Mouse (Mus musculus): Measurements from ENCODE around the gene Il1r1. TPM values are rescaled to one million over a fixed set of nuclear protein-coding genes. Genes with fewer than 3 reads are reported as not detected.
"Not testable (repeated sequence)": the region's sequence is repeated elsewhere in the genome, so short reads cannot be mapped to it uniquely, and the experiment has no call there.

Il1r1 gene
- polyA plus RNA-seq, 1 experiment from 2014 or later: 11.4 TPM

DNA sequence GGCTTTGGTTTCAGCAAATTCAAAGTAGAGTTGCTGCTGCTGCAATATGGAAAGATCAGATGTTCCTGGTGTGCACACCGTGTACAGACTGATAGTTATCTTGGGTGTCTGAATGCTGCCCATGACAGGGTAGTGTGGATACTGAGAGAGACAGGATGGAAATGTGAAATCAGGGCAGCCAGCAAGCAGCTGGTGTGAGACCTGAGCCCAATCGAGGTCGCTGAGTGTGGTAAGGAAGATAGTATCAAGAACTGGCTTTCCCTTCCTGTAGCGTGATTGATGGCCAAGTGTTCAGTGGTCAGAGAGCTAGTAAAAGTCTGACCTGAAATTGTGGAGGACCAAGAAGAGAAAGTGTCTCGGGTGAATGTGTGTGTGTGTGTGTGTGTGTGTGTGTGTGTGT, 59.1 kb downstream of the Il1r1 start:
- Histone ChIP-seq H3K27me3 (ENCODE audit: control insufficient read depth, insufficient read depth, low read length) (no peaks in the 10 kb centered on the region), H3K9ac (ENCODE audit: low read length) (no peak overlapping the region), H3K9me3 (replicated peaks; ENCODE audit: control insufficient read depth, low read length) (no peaks in the 10 kb centered on the region), H3K4me3 (replicated peaks; ENCODE audit: low read length) (no peak overlapping the region), H3K4me2 (ENCODE audit: low read depth, low read length) (no peak overlapping the region), H3K36me3 (ENCODE audit: control insufficient read depth, insufficient read depth, low read length) (no peaks in the 10 kb centered on the region), H3K4me1 (ENCODE audit: control insufficient read depth, insufficient read depth, low read length) (no peaks in the 10 kb centered on the region), H3K27ac (ENCODE audit: low read length) (no peak overlapping the region)
- WGBS: 60% methylated on average over 5 of the region's 5 CpGs
- no peak for ATAC-seq (ENCODE audit: insufficient read depth, low FRiP score)

DNA sequence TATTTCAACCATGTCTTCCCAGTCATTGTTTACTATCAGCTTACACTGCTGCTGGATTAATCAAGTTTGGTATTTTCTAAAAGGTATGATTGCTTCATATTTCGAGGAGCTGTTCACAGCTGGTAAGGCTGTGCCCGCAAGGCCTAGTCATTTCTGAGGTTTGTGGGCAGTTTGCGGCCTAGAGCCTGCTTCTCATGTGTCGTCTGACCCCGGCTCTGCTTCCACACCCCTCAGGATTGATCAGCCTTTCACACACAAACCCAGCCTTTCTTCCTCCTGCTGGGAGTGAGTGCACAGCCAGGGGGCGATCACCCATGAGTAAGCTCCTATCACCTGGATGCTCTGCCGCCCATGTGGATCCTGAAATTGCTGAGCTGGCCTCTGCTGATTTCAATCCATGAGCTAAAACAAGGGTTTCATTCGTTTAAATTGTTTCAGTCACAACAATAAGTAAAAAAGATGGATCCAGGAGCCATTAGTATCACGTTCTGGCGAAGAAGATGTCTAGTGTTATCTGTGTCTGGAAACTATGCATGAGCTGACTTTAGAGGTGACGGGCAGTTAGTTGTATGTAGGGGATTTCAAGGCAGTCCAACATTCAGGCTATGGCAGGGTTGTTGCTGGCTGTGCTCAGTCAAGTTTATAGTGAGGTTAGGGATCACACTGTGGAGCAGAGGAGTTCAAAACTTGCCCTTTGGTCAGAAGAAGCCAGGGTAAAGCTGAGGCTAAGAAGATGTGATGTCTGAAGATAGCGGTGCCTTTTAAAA, 65.8 kb downstream of the Il1r1 start:
- Histone ChIP-seq H3K9ac (ENCODE audit: low read length) (no peak overlapping the region), H3K4me3 (replicated peaks; ENCODE audit: low read length) (no peak overlapping the region), H3K4me1 (ENCODE audit: control insufficient read depth, insufficient read depth, low read length) (no peaks in the 10 kb centered on the region), H3K9me3 (replicated peaks; ENCODE audit: control insufficient read depth, low read length) (no peaks in the 10 kb centered on the region), H3K36me3 (ENCODE audit: control insufficient read depth, insufficient read depth, low read length) (peaks cover 4% of the 10 kb centered on the region; the same call in 1 of the 2 replicates), H3K4me2 (ENCODE audit: low read depth, low read length) (no peak overlapping the region), H3K27ac (ENCODE audit: low read length) (no peak overlapping the region), H3K27me3 (ENCODE audit: control insufficient read depth, insufficient read depth, low read length) (no peaks in the 10 kb centered on the region)
- ATAC-seq (ENCODE audit: insufficient read depth, low FRiP score): no peak
- WGBS: 73% methylated on average over 12 of the region's 12 CpGs

DNA sequence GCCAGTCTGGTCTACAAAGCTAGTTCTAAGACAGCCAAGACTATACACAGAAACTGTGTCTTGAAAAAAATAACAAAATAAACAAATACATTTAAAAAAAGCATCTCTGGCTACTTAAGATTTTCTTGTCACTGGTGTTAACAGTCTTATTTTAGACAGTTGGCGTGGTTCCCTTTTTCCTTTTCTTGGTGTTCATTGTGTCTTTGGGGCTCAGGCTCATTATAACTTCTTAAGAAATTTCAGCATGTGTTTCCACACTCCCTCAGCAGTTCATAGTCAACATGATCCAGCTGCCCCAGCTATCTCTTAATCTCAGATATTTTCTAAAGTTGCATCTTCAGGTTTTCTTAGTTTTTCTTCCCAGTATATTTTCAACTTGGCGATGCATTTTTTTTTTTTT, 67.4 kb downstream of the Il1r1 start:
- Histone ChIP-seq H3K27ac (ENCODE audit: low read length) (no peak overlapping the region), H3K27me3 (ENCODE audit: control insufficient read depth, insufficient read depth, low read length) (no peaks in the 10 kb centered on the region), H3K4me3 (replicated peaks; ENCODE audit: low read length) (no peak overlapping the region), H3K36me3 (ENCODE audit: control insufficient read depth, insufficient read depth, low read length) (peaks cover 4% of the 10 kb centered on the region; the same call in 1 of the 2 replicates), H3K4me1 (ENCODE audit: control insufficient read depth, insufficient read depth, low read length) (no peaks in the 10 kb centered on the region), H3K9ac (ENCODE audit: low read length) (no peak overlapping the region), H3K4me2 (ENCODE audit: low read depth, low read length) (no peak overlapping the region), H3K9me3 (replicated peaks; ENCODE audit: control insufficient read depth, low read length) (no peaks in the 10 kb centered on the region)
- WGBS: 89% methylated on average over 2 of the region's 2 CpGs
- ATAC-seq (ENCODE audit: insufficient read depth, low FRiP score): no peak

DNA sequence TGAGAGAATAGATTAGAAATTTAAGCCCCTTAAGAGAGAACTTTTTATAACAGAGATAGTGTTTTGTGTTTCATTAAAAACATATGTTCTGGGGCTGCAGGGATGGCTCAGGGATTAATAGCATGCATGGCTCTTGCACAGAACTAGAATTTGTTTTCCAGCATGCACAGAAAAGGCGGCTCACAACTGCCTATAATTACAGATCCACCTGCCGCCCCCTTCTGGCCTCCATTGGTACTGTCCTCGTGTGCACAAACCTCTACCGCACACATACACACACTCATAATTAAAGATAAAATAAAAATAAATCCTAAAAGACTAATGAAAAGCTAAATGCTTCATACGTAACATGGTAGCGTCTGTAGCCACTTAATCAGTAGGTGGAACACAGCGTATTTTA, 69.0 kb downstream of the Il1r1 start:
- H3K4me1 ChIP-seq (ENCODE audit: control insufficient read depth, insufficient read depth, low read length): no peaks in the 10 kb centered on the region
- H3K27me3 ChIP-seq (ENCODE audit: control insufficient read depth, insufficient read depth, low read length): no peaks in the 10 kb centered on the region
- H3K27ac ChIP-seq (ENCODE audit: low read length): no peak overlapping the region
- H3K9ac ChIP-seq (ENCODE audit: low read length): no peak overlapping the region
- H3K4me2 ChIP-seq (ENCODE audit: low read depth, low read length): no peak overlapping the region
- H3K36me3 ChIP-seq (ENCODE audit: control insufficient read depth, insufficient read depth, low read length): peaks cover 4% of the 10 kb centered on the region; the same call in 1 of the 2 replicates
- no peaks in the 10 kb centered on the region for H3K9me3 ChIP-seq (replicated peaks; ENCODE audit: control insufficient read depth, low read length)
- 91% methylated on average over 7 of the region's 7 CpGs for WGBS
- ATAC-seq (ENCODE audit: insufficient read depth, low FRiP score): no peak
- no peak overlapping the region for H3K4me3 ChIP-seq (replicated peaks; ENCODE audit: low read length)

DNA sequence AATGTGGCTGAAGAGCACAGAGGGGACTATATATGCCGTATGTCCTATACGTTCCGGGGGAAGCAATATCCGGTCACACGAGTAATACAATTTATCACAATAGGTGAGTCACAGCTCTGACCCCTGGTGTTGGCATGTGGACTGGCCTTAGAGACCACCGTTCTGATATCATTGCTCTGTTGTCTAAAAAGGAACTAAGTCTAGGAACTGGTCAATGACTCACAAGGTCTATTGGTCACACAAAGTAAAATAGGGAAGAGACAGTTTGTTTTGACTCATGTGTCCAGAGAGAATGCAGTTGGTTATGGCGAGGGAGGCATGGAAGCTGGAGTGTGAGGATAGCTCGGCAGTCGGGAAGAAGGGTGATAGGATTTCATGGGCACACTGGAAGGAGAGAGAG, 69.9 kb downstream of the Il1r1 start:
- Histone ChIP-seq H3K4me2 (ENCODE audit: low read depth, low read length) (no peak overlapping the region), H3K4me1 (ENCODE audit: control insufficient read depth, insufficient read depth, low read length) (no peaks in the 10 kb centered on the region), H3K9me3 (replicated peaks; ENCODE audit: control insufficient read depth, low read length) (no peaks in the 10 kb centered on the region), H3K27ac (ENCODE audit: low read length) (no peak overlapping the region), H3K9ac (ENCODE audit: low read length) (no peak overlapping the region), H3K4me3 (replicated peaks; ENCODE audit: low read length) (no peak overlapping the region), H3K27me3 (ENCODE audit: control insufficient read depth, insufficient read depth, low read length) (no peaks in the 10 kb centered on the region), H3K36me3 (ENCODE audit: control insufficient read depth, insufficient read depth, low read length) (peaks cover 4% of the 10 kb centered on the region; the same call in 1 of the 2 replicates)
- WGBS: 77% methylated on average over 9 of the region's 9 CpGs
- no peak for ATAC-seq (ENCODE audit: insufficient read depth, low FRiP score)

DNA sequence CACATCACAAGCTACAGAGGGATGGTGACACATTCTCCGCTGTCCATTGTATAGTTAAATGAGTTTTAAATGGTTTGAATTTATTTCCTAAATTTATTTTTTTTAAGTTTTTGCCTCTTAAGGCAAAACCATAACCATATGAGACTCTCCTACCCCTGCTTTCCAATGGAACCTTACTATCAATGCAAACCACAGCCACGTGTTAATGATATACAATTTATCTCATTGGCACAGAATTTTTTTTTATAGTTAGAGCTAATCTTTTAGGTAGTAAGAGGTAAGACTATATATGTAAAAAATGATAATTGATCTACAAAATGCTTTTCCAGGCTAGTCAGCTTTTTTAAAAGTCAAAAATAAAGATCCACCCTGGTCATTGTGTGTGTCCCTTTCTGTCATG, 73.2 kb downstream of the Il1r1 start:
- no peaks in the 10 kb centered on the region for H3K9me3 ChIP-seq (replicated peaks; ENCODE audit: control insufficient read depth, low read length)
- no peak for ATAC-seq (ENCODE audit: insufficient read depth, low FRiP score)
- H3K36me3 ChIP-seq (ENCODE audit: control insufficient read depth, insufficient read depth, low read length): peaks cover 4% of the 10 kb centered on the region; the same call in 1 of the 2 replicates
- H3K4me3 ChIP-seq (replicated peaks; ENCODE audit: low read length): no peak overlapping the region
- no peaks in the 10 kb centered on the region for H3K4me1 ChIP-seq (ENCODE audit: control insufficient read depth, insufficient read depth, low read length)
- WGBS: 78% methylated on average over 2 of the region's 2 CpGs
- H3K9ac ChIP-seq (ENCODE audit: low read length): no peak overlapping the region
- no peak overlapping the region for H3K27ac ChIP-seq (ENCODE audit: low read length)
- H3K4me2 ChIP-seq (ENCODE audit: low read depth, low read length): no peak overlapping the region
- H3K27me3 ChIP-seq (ENCODE audit: control insufficient read depth, insufficient read depth, low read length): no peaks in the 10 kb centered on the region

DNA sequence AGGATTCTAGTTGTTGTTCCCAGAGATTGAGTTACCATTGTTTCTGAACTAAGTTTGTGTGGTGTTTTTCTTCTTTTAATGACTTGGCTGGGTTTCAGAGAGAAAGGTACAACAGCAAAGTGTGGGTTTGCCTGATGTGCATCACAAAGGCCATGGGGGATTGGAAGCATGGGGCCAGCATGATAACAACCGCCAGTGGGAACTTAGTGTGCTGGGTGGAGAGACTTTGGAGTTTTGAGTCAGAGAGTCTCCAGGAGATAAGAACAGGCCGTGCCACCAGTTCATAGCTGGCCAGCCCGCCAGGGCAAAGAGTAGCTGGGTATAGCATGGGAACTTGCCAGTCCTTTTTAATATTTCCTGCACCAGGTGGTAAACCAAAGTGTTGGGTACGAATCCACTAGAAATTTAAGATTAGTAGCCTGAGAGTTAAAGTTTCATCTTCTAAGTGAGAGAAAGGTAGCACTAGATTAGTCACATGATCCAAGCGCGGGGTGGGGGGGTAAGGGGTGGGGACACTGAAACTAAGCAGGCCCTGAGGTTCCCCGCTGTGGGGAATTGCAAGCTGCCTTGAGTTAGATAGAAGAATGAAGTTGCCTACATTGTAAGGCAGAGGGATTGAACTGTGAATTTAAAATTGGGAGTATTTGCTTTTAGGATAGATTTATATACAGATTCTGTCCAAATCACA, 78.4 kb downstream of the Il1r1 start:
- no peak overlapping the region for H3K9ac ChIP-seq (ENCODE audit: low read length)
- no peaks in the 10 kb centered on the region for H3K9me3 ChIP-seq (replicated peaks; ENCODE audit: control insufficient read depth, low read length)
- no peaks in the 10 kb centered on the region for H3K27me3 ChIP-seq (ENCODE audit: control insufficient read depth, insufficient read depth, low read length)
- H3K4me3 ChIP-seq (replicated peaks; ENCODE audit: low read length): no peak overlapping the region
- ATAC-seq (ENCODE audit: insufficient read depth, low FRiP score): no peak
- H3K27ac ChIP-seq (ENCODE audit: low read length): no peak overlapping the region
- WGBS: 65% methylated on average over 7 of the region's 7 CpGs
- H3K4me1 ChIP-seq (ENCODE audit: control insufficient read depth, insufficient read depth, low read length): no peaks in the 10 kb centered on the region
- H3K4me2 ChIP-seq (ENCODE audit: low read depth, low read length): no peak overlapping the region
- H3K36me3 ChIP-seq (ENCODE audit: control insufficient read depth, insufficient read depth, low read length): no peaks in the 10 kb centered on the region

DNA sequence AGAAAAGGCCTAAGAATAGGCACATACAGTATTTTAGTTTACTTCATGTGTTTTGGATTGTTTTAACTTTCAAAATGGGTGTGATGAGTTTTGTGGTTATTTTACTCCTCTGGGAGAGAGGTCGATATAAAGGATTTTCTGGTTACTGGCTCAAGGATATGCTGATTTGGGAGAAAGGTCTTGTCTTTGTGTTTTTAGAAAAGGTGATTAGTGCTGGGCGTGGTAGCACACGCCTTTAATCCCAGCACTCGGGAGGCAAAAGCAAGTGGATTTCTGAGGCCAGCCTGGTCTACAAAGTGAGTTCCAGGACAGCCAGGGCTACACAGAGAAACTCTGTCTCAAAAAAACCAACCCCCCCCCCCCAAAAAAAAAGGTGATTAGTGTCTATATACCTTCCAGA, 79.4 kb downstream of the Il1r1 start:
- ATAC-seq (ENCODE audit: insufficient read depth, low FRiP score); H3K9ac ChIP-seq (ENCODE audit: low read length); H3K27me3 ChIP-seq (ENCODE audit: control insufficient read depth, insufficient read depth, low read length); H3K9me3 ChIP-seq (replicated peaks; ENCODE audit: control insufficient read depth, low read length); H3K4me3 ChIP-seq (replicated peaks; ENCODE audit: low read length); H3K4me1 ChIP-seq (ENCODE audit: control insufficient read depth, insufficient read depth, low read length); H3K4me2 ChIP-seq (ENCODE audit: low read depth, low read length); H3K36me3 ChIP-seq (ENCODE audit: control insufficient read depth, insufficient read depth, low read length); H3K27ac ChIP-seq (ENCODE audit: low read length): not testable (repeated sequence)
- 72% methylated on average over 4 of the region's 4 CpGs for WGBS

DNA sequence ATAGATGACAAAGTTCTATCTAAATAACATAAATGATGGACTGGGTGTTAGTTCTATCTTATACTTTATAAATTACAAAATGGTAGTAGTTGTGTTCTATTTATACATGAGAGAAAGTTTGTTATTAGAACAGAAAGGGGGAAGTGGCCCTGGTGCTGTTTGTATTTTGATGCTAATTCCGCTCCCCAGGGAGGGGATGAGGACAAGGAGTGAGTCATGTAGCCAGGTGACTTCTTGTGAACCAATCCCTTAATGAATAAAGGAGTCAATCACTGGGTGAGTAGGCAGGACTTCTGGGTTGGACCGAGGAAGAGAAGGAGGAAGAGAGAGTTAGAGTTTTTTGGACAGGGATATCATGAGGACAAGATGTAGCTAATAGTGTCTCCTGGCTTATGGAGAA, 81.2 kb downstream of the Il1r1 start:
- Histone ChIP-seq H3K4me1 (ENCODE audit: control insufficient read depth, insufficient read depth, low read length) (no peaks in the 10 kb centered on the region), H3K27ac (ENCODE audit: low read length) (no peak overlapping the region), H3K36me3 (ENCODE audit: control insufficient read depth, insufficient read depth, low read length) (no peaks in the 10 kb centered on the region; the same call in 1 of the 2 replicates), H3K4me3 (replicated peaks; ENCODE audit: low read length) (no peak overlapping the region), H3K27me3 (ENCODE audit: control insufficient read depth, insufficient read depth, low read length) (no peaks in the 10 kb centered on the region), H3K9me3 (replicated peaks; ENCODE audit: control insufficient read depth, low read length) (no peaks in the 10 kb centered on the region), H3K4me2 (ENCODE audit: low read depth, low read length) (no peak overlapping the region), H3K9ac (ENCODE audit: low read length) (no peak overlapping the region)
- 81% methylated on average over 2 of the region's 2 CpGs for WGBS
- ATAC-seq (ENCODE audit: insufficient read depth, low FRiP score): no peak

Measured in stomach, embryonic 16.5 days (tissue).